In genomic region chr13:102025138-102025537, GRCm38 (mm10) we compare ENCODE assay signal across 25 mouse cellular contexts.
"Had no signal": no experiment of that assay in that cellular context is flagged by ENCODE, and none has a peak within 500 bp of the region (broad histone marks: within the 10 kb centered on the region; RNA-seq: fewer than 3 reads in every experiment).

No protein-coding gene starts in this region.

- DNase-seq: gastrocnemius, adult 2 months; gastrocnemius, postnatal 10 days; gastrocnemius, postnatal 25 days; heart, adult 18-20 months; heart, postnatal 10 days; heart, postnatal 4 days; kidney, adult 18-20 months; kidney, adult 8-10 months; kidney, postnatal 10 days; kidney, postnatal 25 days; kidney, postnatal 4 days; liver had no signal

- H3K27me3 ChIP-seq: hindbrain, embryonic 12.5 days; intestine, embryonic 15.5 days; limb, embryonic 12.5 days had no signal

- ATAC-seq: hindbrain, embryonic 16.5 days; inflammation-experienced regulatory T-cells, adult 6 months; intestine, embryonic 15.5 days; intestine, postnatal 0 days had no signal

- H3K4me3 ChIP-seq: gastrocnemius, adult 2 months; heart, embryonic 10.5 days; heart, embryonic 12.5 days; hindbrain, embryonic 10.5 days; hindbrain, embryonic 12.5 days; intestine, embryonic 15.5 days; layer of hippocampus, adult 2 months; left cerebral cortex, adult 2 months; limb, embryonic 10.5 days; limb, embryonic 12.5 days had no signal

- H3K4me1 ChIP-seq: heart, embryonic 10.5 days; heart, embryonic 12.5 days; hindbrain, embryonic 10.5 days; hindbrain, embryonic 12.5 days; intestine, embryonic 15.5 days; limb, embryonic 10.5 days; limb, embryonic 12.5 days had no signal

- H3K27ac ChIP-seq: gastrocnemius, adult 2 months; heart, embryonic 10.5 days; hindbrain, embryonic 10.5 days; hindbrain, embryonic 12.5 days; hindbrain, embryonic 14.5 days; intestine, embryonic 15.5 days; layer of hippocampus, adult 2 months; left cerebral cortex, adult 2 months; limb, embryonic 10.5 days; limb, embryonic 12.5 days had no signal

- H3K36me3 ChIP-seq: heart, embryonic 10.5 days; heart, embryonic 12.5 days; hindbrain, embryonic 10.5 days; hindbrain, embryonic 12.5 days; intestine, embryonic 15.5 days; limb, embryonic 10.5 days; limb, embryonic 12.5 days had no signal
